ENCODE assay signal across 9 mouse cellular contexts in the genomic region with DNA sequence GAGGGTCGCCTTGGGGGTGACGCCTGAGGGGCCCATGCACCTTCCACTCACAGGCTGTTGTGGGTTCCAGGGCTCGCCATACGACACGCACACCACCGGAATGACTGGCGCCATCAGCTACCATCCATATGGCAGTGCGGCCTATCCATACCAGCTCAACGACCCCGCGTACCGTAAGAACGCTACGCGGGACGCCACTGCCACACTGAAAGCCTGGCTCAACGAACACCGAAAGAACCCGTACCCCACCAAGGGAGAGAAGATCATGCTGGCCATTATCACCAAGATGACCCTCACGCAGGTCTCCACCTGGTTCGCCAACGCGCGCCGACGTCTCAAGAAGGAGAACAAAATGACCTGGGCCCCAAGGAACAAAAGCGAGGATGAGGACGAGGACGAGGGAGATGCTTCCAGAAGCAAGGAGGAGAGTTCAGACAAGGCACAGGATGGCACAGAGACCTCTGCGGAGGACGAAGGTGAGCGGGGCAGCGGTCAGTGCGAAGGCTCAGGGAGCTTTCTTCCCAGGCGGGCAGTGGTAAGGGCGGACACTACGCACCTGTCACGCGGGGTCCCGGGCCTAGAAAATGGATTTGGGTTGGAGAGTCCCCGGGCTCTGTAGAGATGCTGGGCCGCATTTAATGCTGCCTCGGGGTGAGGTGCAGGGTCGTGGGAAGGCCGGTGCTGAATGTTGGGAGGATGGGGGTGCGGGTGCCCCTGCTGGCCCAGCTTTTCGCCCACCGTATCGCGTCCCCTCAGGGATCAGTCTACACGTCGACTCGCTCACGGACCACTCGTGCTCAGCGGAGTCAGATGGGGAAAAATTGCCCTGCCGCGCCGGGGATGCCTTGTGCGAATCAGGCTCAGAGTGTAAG. TPM values are rescaled to one million over a fixed set of nuclear protein-coding genes. Genes with fewer than 3 reads are reported as not detected.
DNase-seq lines count a peak whose midpoint lies in the region; ATAC-seq and TF ChIP-seq lines count a peak whose summit lies in the region.
"Had no signal": no experiment of that assay in that cellular context is flagged by ENCODE, and none has a peak within 500 bp of the region (broad histone marks: within the 10 kb centered on the region; RNA-seq: fewer than 3 reads in every experiment).

No protein-coding gene starts in this region.

- WGBS in liver, embryonic 12.5 days (ENCODE audit: insufficient replicate concordance): 2% methylated on average over 60 of the region's 60 CpGs
- 3% methylated on average over 59 of the region's 60 CpGs for WGBS in liver, embryonic 11.5 days
- WGBS in hindbrain, embryonic 14.5 days: 1% methylated on average over 60 of the region's 60 CpGs
- WGBS in neural tube, embryonic 12.5 days: 2% methylated on average over 60 of the region's 60 CpGs

- TF ChIP-seq CTCF in gastrocnemius, adult 2 months (IDR thresholded peaks at IDR 0.05): no peak

- no peaks in the 10 kb centered on the region for H3K9me3 ChIP-seq in liver, embryonic 12.5 days (replicated peaks)
- no peaks in the 10 kb centered on the region for H3K9me3 ChIP-seq in liver, embryonic 11.5 days (ENCODE audit: control insufficient read depth, low read length)
- no peaks in the 10 kb centered on the region for H3K9me3 ChIP-seq in hindbrain, embryonic 14.5 days (ENCODE audit: control insufficient read depth, low read length)
- H3K9me3 ChIP-seq in neural tube, embryonic 12.5 days: no peaks in the 10 kb centered on the region

- H3K36me3 ChIP-seq in liver, embryonic 12.5 days: no peaks in the 10 kb centered on the region
- no peaks in the 10 kb centered on the region for H3K36me3 ChIP-seq in liver, embryonic 11.5 days (ENCODE audit: control insufficient read depth, insufficient read depth, low read length)
- 0 out of 2 replicates have a peak, but pooled peaks cover 9% of the 10 kb centered on the region for H3K36me3 ChIP-seq in hindbrain, embryonic 14.5 days (replicated peaks; ENCODE audit: control insufficient read depth, insufficient read depth)
- peaks cover 2% of the 10 kb centered on the region; the same call in 1 of the 2 replicates for H3K36me3 ChIP-seq in neural tube, embryonic 12.5 days

- peaks cover 98% of the 10 kb centered on the region for H3K27me3 ChIP-seq in liver, embryonic 12.5 days (replicated peaks)
- H3K27me3 ChIP-seq in liver, embryonic 11.5 days (replicated peaks; ENCODE audit: control insufficient read depth, insufficient read depth, low read length): peaks cover 98% of the 10 kb centered on the region
- H3K27me3 ChIP-seq in hindbrain, embryonic 14.5 days (ENCODE audit: control insufficient read depth, insufficient read depth, low read length): peaks cover 45% of the 10 kb centered on the region
- peaks cover 69% of the 10 kb centered on the region for H3K27me3 ChIP-seq in neural tube, embryonic 12.5 days (replicated peaks)

- no peak for DNase-seq in liver, embryonic 11.5 days (ENCODE audit: low spot score)
- DNase-seq in embryo, embryonic 11 days: peak; percentile 45
- DNase-seq in hindbrain, embryonic 14.5 days (ENCODE audit: low spot score): peak; percentile 30
- DNase-seq in thymus, postnatal 25 days: no peak
- DNase-seq in gastrocnemius, adult 2 months: no peak
- no peak for DNase-seq in adrenal gland, adult 8-10 months

- H3K4me2 ChIP-seq in liver, embryonic 12.5 days: peak overlapping the region; percentile 8; the same call in 1 of the 2 replicates
- H3K4me2 ChIP-seq in liver, embryonic 11.5 days: no peak overlapping the region
- H3K4me2 ChIP-seq in hindbrain, embryonic 14.5 days (replicated peaks): peak overlapping the region; percentile 66
- H3K4me2 ChIP-seq in neural tube, embryonic 12.5 days (replicated peaks): peak overlapping the region; percentile 84

- H3K9ac ChIP-seq in liver, embryonic 12.5 days: no peak overlapping the region
- H3K9ac ChIP-seq in liver, embryonic 11.5 days (ENCODE audit: low read depth, low read length): no peak overlapping the region
- H3K9ac ChIP-seq in hindbrain, embryonic 14.5 days: peak overlapping the region; percentile 76
- peak overlapping the region; percentile 81 for H3K9ac ChIP-seq in neural tube, embryonic 12.5 days

- no peak overlapping the region for H3K27ac ChIP-seq in liver, embryonic 12.5 days
- H3K27ac ChIP-seq in liver, embryonic 11.5 days (ENCODE audit: low read depth, low read length): no peak overlapping the region
- peak overlapping the region; percentile 88 for H3K27ac ChIP-seq in hindbrain, embryonic 14.5 days
- no peak overlapping the region for H3K27ac ChIP-seq in neural tube, embryonic 12.5 days
- no peak overlapping the region for H3K27ac ChIP-seq in gastrocnemius, adult 2 months

- H3K4me3 ChIP-seq in liver, embryonic 12.5 days: no peak overlapping the region
- no peak overlapping the region for H3K4me3 ChIP-seq in liver, embryonic 11.5 days (ENCODE audit: low read depth, low read length)
- H3K4me3 ChIP-seq in hindbrain, embryonic 14.5 days (replicated peaks; ENCODE audit: low read length): peak overlapping the region; percentile 65
- H3K4me3 ChIP-seq in neural tube, embryonic 12.5 days: peak overlapping the region; percentile 74
- no peak overlapping the region for H3K4me3 ChIP-seq in gastrocnemius, adult 2 months

- peaks cover 9% of the 10 kb centered on the region; the same call in 1 of the 2 replicates for H3K4me1 ChIP-seq in liver, embryonic 12.5 days
- 0 out of 2 replicates have a peak, but pooled peaks cover 5% of the 10 kb centered on the region for H3K4me1 ChIP-seq in liver, embryonic 11.5 days (replicated peaks; ENCODE audit: control insufficient read depth, insufficient read depth, low read length)
- peaks cover 12% of the 10 kb centered on the region; the same call in 1 of the 2 replicates for H3K4me1 ChIP-seq in hindbrain, embryonic 14.5 days (replicated peaks; ENCODE audit: control insufficient read depth, insufficient read depth, low read length)
- H3K4me1 ChIP-seq in neural tube, embryonic 12.5 days: peaks cover 59% of the 10 kb centered on the region

- no peak for ATAC-seq in liver, embryonic 12.5 days
- no peak for ATAC-seq in liver, embryonic 11.5 days (replicated peaks; ENCODE audit: low FRiP score)
- no peak for ATAC-seq in hindbrain, embryonic 14.5 days (ENCODE audit: low FRiP score)
- no peak for ATAC-seq in neural tube, embryonic 12.5 days (ENCODE audit: low FRiP score, low read depth)

- intact Hi-C loops in gastrocnemius, adult 2 months (cut with DNase I): no loop called here

RNA-seq across cellular contexts. Expression of gene Irx2, which starts 2.1 kb away (rescaled TPM):
- 0.30 TPM in 1 of 2 replicates, not detected in the other for polyA plus RNA-seq in liver, embryonic 12.5 days (2016; fragmentation: Nextera tagmentation; extraction: Ambion mirVana)
- 0.53 and 1.0 TPM in 2 replicates for polyA plus RNA-seq in liver, embryonic 11.5 days (2014; fragmentation: Nextera tagmentation; extraction: Ambion mirVana)
- polyA plus RNA-seq in hindbrain, embryonic 14.5 days (2014; fragmentation: Nextera tagmentation; extraction: Ambion mirVana): 23.4 and 31.8 TPM in 2 replicates
- polyA plus RNA-seq in neural tube, embryonic 12.5 days (2016; fragmentation: Nextera tagmentation; extraction: Ambion mirVana): 30.4 and 32.2 TPM in 2 replicates
- total RNA-seq in gastrocnemius, adult 2 months (2021): not detected
- total RNA-seq in adrenal gland, adult 8-10 months (2022): 1 to 10 TPM in 2 of 4 experiments, under 1 TPM in 2; 0.35 to 2.2 (median 1.0) TPM
- total RNA-seq: left cerebral cortex, postnatal 36 days had no signal

Comparison
In these comparisons a context has a peak if more than half of its experiments do, and no peak if none do; other contexts are left out.
1. H3K4me3 ChIP-seq: peak in hindbrain, embryonic 14.5 days (single experiment) and neural tube, embryonic 12.5 days (single experiment); none in liver, embryonic 12.5 days (single experiment), liver, embryonic 11.5 days (single experiment) and gastrocnemius, adult 2 months (single experiment).
2. H3K9ac ChIP-seq: peak in hindbrain, embryonic 14.5 days (single experiment) and neural tube, embryonic 12.5 days (single experiment); none in liver, embryonic 12.5 days (single experiment) and liver, embryonic 11.5 days (single experiment).
3. DNase-seq: peak in embryo, embryonic 11 days (single experiment) and hindbrain, embryonic 14.5 days (single experiment); none in liver, embryonic 11.5 days (single experiment), thymus, postnatal 25 days (single experiment), gastrocnemius, adult 2 months (single experiment) and adrenal gland, adult 8-10 months (single experiment).
4. RNA of gene Irx2, which starts 2.1 kb away (polyA plus RNA-seq): 30.4 to 32.2 TPM in neural tube, embryonic 12.5 days and 23.4 to 31.8 TPM in hindbrain, embryonic 14.5 days; 0.53 to 1.0 TPM in liver, embryonic 11.5 days and 0.30 TPM in liver, embryonic 12.5 days; every median in the first group is over 10 times any median in the second.